Mouse (Mus musculus): ENCODE results near the gene Inha. TPM values are rescaled to one million over a fixed set of nuclear protein-coding genes. Genes with fewer than 3 reads are reported as not detected.

Gene Inha
- 160 and 210 TPM in 2 replicates for polyA plus RNA-seq (2012; rRNA removed)

- no peak for TF ChIP-seq CTCF (IDR thresholded peaks at IDR 0.05; ENCODE audit: control insufficient read depth, insufficient read depth, insufficient replicate concordance, low read depth, low read length)
- no peak for TF ChIP-seq POLR2A (IDR thresholded peaks at IDR 0.05; ENCODE audit: control insufficient read depth, low read depth, low read length)
- Histone ChIP-seq H3K4me1 (ENCODE audit: control insufficient read depth, insufficient read depth, low read length) (peaks cover 37% of the 10 kb centered on the region), H3K36me3 (ENCODE audit: control insufficient read depth, insufficient read depth, low read length) (no peaks in the 10 kb centered on the region), H3K27ac (ENCODE audit: control insufficient read depth, insufficient read depth, low read depth, low read length) (peak within 1 kb of the TSS; percentile 57), H3K4me3 (ENCODE audit: control insufficient read depth, low read depth, low read length) (peak within 1 kb of the TSS; percentile 66), H3K27me3 (ENCODE audit: control insufficient read depth, insufficient read depth, low read length) (no peaks in the 10 kb centered on the region)
Observed at GRCm38 (mm10) chr1:75507006-75507405, at the start of gene Inha. Gene Inha, plus strand, starts transcription at chr1:75507077.

DNA sequence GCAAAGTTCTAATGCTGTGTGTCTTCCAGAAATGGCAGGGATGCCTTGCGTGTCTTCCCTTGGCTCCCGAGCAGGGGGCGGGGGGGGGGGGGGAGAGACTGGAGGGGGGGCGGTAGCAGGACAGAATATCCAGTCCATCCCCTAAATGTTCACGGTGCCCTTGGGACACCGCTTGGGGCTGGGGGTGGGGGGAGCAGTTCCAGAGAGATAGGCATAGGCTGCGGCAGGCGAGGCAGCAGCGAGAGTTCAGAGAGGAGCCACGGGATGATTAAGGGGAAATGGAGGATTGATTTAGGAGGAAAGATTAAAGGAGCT lies 49.2 kb upstream of the Inha start:
- Histone ChIP-seq H3K27me3 (ENCODE audit: control insufficient read depth, insufficient read depth, low read length) (no peaks in the 10 kb centered on the region; the same call in 1 of the 2 replicates), H3K4me1 (ENCODE audit: control insufficient read depth, insufficient read depth, low read length) (peaks cover 9% of the 10 kb centered on the region), H3K36me3 (ENCODE audit: control insufficient read depth, insufficient read depth, low read length) (no peaks in the 10 kb centered on the region), H3K27ac (ENCODE audit: control insufficient read depth, insufficient read depth, low read depth, low read length) (no peak overlapping the region), H3K4me3 (ENCODE audit: control insufficient read depth, low read depth, low read length) (no peak overlapping the region)
- TF ChIP-seq POLR2A (IDR thresholded peaks at IDR 0.05; ENCODE audit: control insufficient read depth, low read depth, low read length) = no peak

- TF ChIP-seq CTCF (IDR thresholded peaks at IDR 0.05; ENCODE audit: control insufficient read depth, insufficient read depth, insufficient replicate concordance, low read depth, low read length) (no peak), POLR2A (IDR thresholded peaks at IDR 0.05; ENCODE audit: control insufficient read depth, low read depth, low read length) (no peak)
Observed at GRCm38 (mm10) chr1:75458025-75458788, 48.7 kb upstream of the Inha start.

DNA sequence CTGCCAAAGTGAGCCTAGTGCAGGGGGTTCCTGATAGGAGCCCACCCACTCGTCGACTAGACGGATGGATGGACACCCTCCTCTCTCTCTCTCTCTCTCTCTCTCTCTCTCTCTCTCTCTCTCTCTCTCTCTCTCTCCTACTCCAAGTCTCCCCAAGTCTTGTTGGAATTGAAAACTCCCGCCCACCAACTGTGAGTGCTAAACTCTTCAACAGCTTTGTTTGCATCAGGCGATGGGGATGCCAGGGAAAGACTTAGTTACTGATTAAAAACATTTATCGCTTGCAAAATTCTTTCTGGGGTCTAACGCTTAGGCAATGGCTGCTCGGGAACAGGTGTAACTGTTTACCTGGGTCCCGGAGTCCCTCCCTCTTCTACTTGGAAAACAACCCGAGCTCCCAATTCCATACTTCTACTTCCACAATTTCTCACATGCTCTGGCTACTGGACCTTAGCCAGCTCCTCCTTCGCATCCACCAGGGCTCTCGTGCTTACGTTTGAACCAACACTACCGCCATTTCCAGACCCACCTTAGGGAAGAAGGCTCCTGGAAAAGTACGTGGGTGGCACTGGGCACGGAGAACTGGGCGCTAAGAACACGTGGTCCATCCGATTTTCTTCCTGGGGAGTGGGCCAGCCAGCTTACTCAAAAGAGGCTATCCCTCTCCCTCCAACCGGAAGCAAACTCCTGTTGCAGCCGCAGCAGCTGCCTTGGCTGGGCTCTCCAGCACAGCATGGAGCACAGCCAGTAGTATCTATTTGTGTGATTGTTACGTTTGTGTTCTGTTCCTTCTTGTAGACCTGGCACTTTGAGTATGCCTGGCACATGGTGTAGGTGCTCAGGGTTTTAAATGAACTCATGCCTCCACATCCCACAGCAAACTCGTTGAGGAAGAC lies 47.8 kb upstream of the Inha start:
- Histone ChIP-seq H3K4me3 (ENCODE audit: control insufficient read depth, low read depth, low read length) (peak overlapping the region; percentile 11), H3K27ac (ENCODE audit: control insufficient read depth, insufficient read depth, low read depth, low read length) (no peak overlapping the region), H3K36me3 (ENCODE audit: control insufficient read depth, insufficient read depth, low read length) (no peaks in the 10 kb centered on the region), H3K27me3 (ENCODE audit: control insufficient read depth, insufficient read depth, low read length) (no peaks in the 10 kb centered on the region; the same call in 1 of the 2 replicates), H3K4me1 (ENCODE audit: control insufficient read depth, insufficient read depth, low read length) (peaks cover 9% of the 10 kb centered on the region)
- TF ChIP-seq CTCF (IDR thresholded peaks at IDR 0.05; ENCODE audit: control insufficient read depth, insufficient read depth, insufficient replicate concordance, low read depth, low read length) = no peak
- TF ChIP-seq POLR2A (IDR thresholded peaks at IDR 0.05; ENCODE audit: control insufficient read depth, low read depth, low read length) = no peak

More at GRCm38 (mm10) chr1:75458025-75458788, 48.7 kb upstream of the Inha start:
- Histone ChIP-seq H3K4me1 (ENCODE audit: control insufficient read depth, insufficient read depth, low read length) (peaks cover 9% of the 10 kb centered on the region), H3K27me3 (ENCODE audit: control insufficient read depth, insufficient read depth, low read length) (no peaks in the 10 kb centered on the region; the same call in 1 of the 2 replicates), H3K27ac (ENCODE audit: control insufficient read depth, insufficient read depth, low read depth, low read length) (no peak overlapping the region), H3K4me3 (ENCODE audit: control insufficient read depth, low read depth, low read length) (peak overlapping the region; percentile 11), H3K36me3 (ENCODE audit: control insufficient read depth, insufficient read depth, low read length) (no peaks in the 10 kb centered on the region)

DNA sequence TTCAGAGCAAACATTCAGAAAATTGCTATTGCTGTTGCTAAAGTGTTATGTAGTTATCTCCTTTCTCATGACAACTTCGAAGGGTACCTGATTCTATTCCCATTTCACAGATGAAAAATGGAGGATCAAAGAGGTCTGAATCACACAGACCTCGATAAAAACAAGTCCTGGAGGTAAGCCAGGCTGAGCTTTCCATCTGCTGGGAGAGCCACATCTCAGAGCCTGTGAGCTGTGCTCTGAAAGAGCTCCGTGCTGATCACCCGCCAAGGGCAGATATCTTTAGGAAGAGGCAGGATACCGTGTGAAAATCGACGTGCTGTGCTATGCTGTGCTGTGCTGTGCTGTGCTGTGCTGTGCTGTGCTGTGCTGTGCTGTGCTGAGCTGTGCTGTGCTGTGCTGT lies 46.6 kb upstream of the Inha start:
- TF ChIP-seq CTCF (IDR thresholded peaks at IDR 0.05; ENCODE audit: control insufficient read depth, insufficient read depth, insufficient replicate concordance, low read depth, low read length) (no peak), POLR2A (IDR thresholded peaks at IDR 0.05; ENCODE audit: control insufficient read depth, low read depth, low read length) (no peak)
- Histone ChIP-seq H3K27me3 (ENCODE audit: control insufficient read depth, insufficient read depth, low read length) (no peaks in the 10 kb centered on the region; the same call in 1 of the 2 replicates), H3K36me3 (ENCODE audit: control insufficient read depth, insufficient read depth, low read length) (no peaks in the 10 kb centered on the region), H3K27ac (ENCODE audit: control insufficient read depth, insufficient read depth, low read depth, low read length) (no peak overlapping the region), H3K4me3 (ENCODE audit: control insufficient read depth, low read depth, low read length) (no peak overlapping the region), H3K4me1 (ENCODE audit: control insufficient read depth, insufficient read depth, low read length) (peaks cover 9% of the 10 kb centered on the region)

GRCm38 (mm10) chr1:75462636-75463035 lies 44.2 kb upstream of the Inha start:
- Histone ChIP-seq H3K4me3 (ENCODE audit: control insufficient read depth, low read depth, low read length) (no peak overlapping the region), H3K27me3 (ENCODE audit: control insufficient read depth, insufficient read depth, low read length) (no peaks in the 10 kb centered on the region; the same call in 1 of the 2 replicates), H3K36me3 (ENCODE audit: control insufficient read depth, insufficient read depth, low read length) (no peaks in the 10 kb centered on the region), H3K4me1 (ENCODE audit: control insufficient read depth, insufficient read depth, low read length) (peaks cover 4% of the 10 kb centered on the region), H3K27ac (ENCODE audit: control insufficient read depth, insufficient read depth, low read depth, low read length) (no peak overlapping the region)
- TF ChIP-seq POLR2A (IDR thresholded peaks at IDR 0.05; ENCODE audit: control insufficient read depth, low read depth, low read length) = no peak
- TF ChIP-seq CTCF (IDR thresholded peaks at IDR 0.05; ENCODE audit: control insufficient read depth, insufficient read depth, insufficient replicate concordance, low read depth, low read length) = no peak

- no peak overlapping the region for H3K27ac ChIP-seq (ENCODE audit: control insufficient read depth, insufficient read depth, low read depth, low read length)
- no peaks in the 10 kb centered on the region for H3K36me3 ChIP-seq (ENCODE audit: control insufficient read depth, insufficient read depth, low read length)
- H3K4me3 ChIP-seq (ENCODE audit: control insufficient read depth, low read depth, low read length) = no peak overlapping the region
- peaks cover 2% of the 10 kb centered on the region; the same call in 1 of the 2 replicates for H3K4me1 ChIP-seq (ENCODE audit: control insufficient read depth, insufficient read depth, low read length)
- H3K27me3 ChIP-seq (ENCODE audit: control insufficient read depth, insufficient read depth, low read length) = no peaks in the 10 kb centered on the region
- TF ChIP-seq POLR2A (IDR thresholded peaks at IDR 0.05; ENCODE audit: control insufficient read depth, low read depth, low read length) = no peak
- no peak for TF ChIP-seq CTCF (IDR thresholded peaks at IDR 0.05; ENCODE audit: control insufficient read depth, insufficient read depth, insufficient replicate concordance, low read depth, low read length)
Observed at GRCm38 (mm10) chr1:75463652-75464204, 43.1 kb upstream of the Inha start.
